Mouse (Mus musculus) lung, embryonic 15.5 days (tissue): ENCODE data around the gene Il6st. TPM values are rescaled to one million over a fixed set of nuclear protein-coding genes. Genes with fewer than 3 reads are reported as not detected.

Source experiments
- ATAC-seq: fragments of 200-750 bp; cut with Nextera tagmentation; 2 replicates; pipeline ENCODE4 v1.8.0; 2017; ENCODE audit warnings: moderate number of reproducible peaks, borderline replicate concordance; ENCODE audit not compliant: low FRiP score, low TSS enrichment; ENCODE audit errors: extremely low read depth
- H3K27ac ChIP-seq: fragments of 300-500 bp; sonication (generic); 2 replicates; pipeline ENCODE4 v1.5.1; 2015; ENCODE audit warnings: moderate library complexity, mild to moderate bottlenecking, inconsistent platforms
- H3K27me3 ChIP-seq: fragments of 300-500 bp; sonication (generic); 2 replicates; pipeline ENCODE4 v1.6.1; 2015; ENCODE audit warnings: inconsistent platforms
- H3K36me3 ChIP-seq: fragments of 300-500 bp; sonication (generic); 2 replicates; pipeline ENCODE4 v1.6.1; 2015; ENCODE audit warnings: inconsistent platforms
- H3K4me1 ChIP-seq: fragments of 300-500 bp; sonication (generic); 2 replicates; pipeline ENCODE4 v1.6.1; 2015; ENCODE audit warnings: inconsistent platforms
- H3K4me2 ChIP-seq: fragments of 300-500 bp; sonication (generic); 2 replicates; pipeline ENCODE4 v1.6.1; 2015; ENCODE audit warnings: inconsistent platforms, mild to moderate bottlenecking, moderate library complexity
- H3K4me3 ChIP-seq: fragments of 300-500 bp; sonication (generic); 2 replicates; pipeline ENCODE4 v1.5.1; 2015; ENCODE audit warnings: mild to moderate bottlenecking, inconsistent platforms
- H3K9ac ChIP-seq: fragments of 300-500 bp; sonication (generic); 2 replicates; pipeline ENCODE4 v1.6.1; 2015; ENCODE audit warnings: inconsistent platforms
- H3K9me3 ChIP-seq: fragments of 300-500 bp; sonication (generic); 2 replicates; pipeline ENCODE4 v1.6.1; 2016; ENCODE audit warnings: inconsistent platforms
- WGBS: fragments of 180-500 bp; shearing (Covaris S2); methylation state at CpG from one replicate; pipeline ENCODE4 v1.1.7; 2015; 5-methylcytosine and 5-hydroxymethylcytosine counted together
- polyA plus RNA-seq: library from polyadenylated mRNA; unstranded; fragments of >200 nt; fragmentation: Nextera tagmentation; extraction: Ambion mirVana; gene quantifications from 2 replicates; pipeline ENCODE4 v1.2.1, GENCODE M21; 2015

Il6st gene
- polyA plus RNA-seq, 1 experiment from 2014 or later: 36.4 TPM

DNA sequence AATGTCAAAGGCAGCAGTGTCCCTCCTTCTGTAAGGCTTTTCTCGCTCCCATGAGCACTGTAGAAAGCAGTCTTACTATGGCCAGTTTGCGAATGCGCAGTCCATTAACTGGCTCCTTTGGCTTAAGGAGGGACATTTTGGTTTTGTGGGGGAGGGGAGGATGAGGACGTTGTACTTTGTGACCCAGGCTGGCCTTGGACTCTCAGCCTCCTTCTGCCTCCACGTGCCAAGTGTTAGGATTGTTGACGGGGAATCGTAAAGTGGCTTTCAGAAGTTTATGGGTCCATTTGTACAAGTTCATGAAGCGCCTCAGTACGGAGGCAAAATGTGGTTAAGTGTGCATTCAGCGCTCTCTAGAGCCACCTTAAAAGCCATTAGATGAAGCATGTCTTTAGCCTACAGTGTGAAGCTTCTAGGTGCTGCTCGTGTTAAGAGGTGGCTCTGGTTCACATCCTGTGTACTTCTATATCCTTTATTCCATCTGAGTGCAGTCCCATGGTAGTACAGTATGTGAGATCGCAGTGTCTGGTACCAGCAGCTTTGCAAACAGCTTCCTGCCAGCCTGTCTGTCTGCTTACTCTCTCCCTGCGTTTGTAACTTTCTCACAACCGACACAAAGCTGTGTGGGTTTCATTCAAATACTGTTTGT lies 27.9 kb downstream of the Il6st start:
- ATAC-seq: no peak

DNA sequence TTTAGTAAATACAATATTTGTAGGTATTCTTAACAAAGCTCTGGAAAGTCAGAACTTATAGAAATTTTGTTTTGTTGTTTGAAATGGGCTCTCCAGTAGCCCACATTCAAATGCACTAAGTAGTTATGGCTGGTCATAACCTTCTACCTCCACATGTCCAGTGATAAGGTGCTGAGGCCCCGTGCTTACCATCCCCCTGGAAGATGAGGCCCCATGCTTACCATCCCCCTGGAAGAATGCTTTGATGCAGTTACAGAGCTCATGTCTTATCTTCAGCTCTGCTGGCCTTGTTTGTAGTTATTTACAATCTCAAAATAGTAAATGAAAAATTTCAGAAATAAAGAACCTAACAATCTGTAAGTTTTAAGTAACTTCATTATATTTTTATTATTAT lies 28.4 kb downstream of the Il6st start:
- WGBS: 60% methylated on average over 1 of the region's 1 CpGs
- H3K36me3 ChIP-seq: peaks cover 64% of the 10 kb centered on the region
- H3K4me1 ChIP-seq: no peaks in the 10 kb centered on the region
- no peak overlapping the region for H3K4me3 ChIP-seq
- H3K27me3 ChIP-seq: no peaks in the 10 kb centered on the region
- no peak overlapping the region for H3K9ac ChIP-seq
- no peak for ATAC-seq
- H3K4me2 ChIP-seq: no peak overlapping the region
- H3K27ac ChIP-seq: no peak overlapping the region
- no peaks in the 10 kb centered on the region for H3K9me3 ChIP-seq

More for the DNA sequence above, 27.9 kb downstream of the Il6st start:
- WGBS: 80% methylated on average over 14 of the region's 14 CpGs
- H3K4me3 ChIP-seq: no peak overlapping the region
- peaks cover 63% of the 10 kb centered on the region for H3K36me3 ChIP-seq
- no peak overlapping the region for H3K27ac ChIP-seq
- H3K27me3 ChIP-seq: no peaks in the 10 kb centered on the region
- no peak overlapping the region for H3K4me2 ChIP-seq
- no peaks in the 10 kb centered on the region for H3K4me1 ChIP-seq
- no peak overlapping the region for H3K9ac ChIP-seq
- H3K9me3 ChIP-seq: no peaks in the 10 kb centered on the region

DNA sequence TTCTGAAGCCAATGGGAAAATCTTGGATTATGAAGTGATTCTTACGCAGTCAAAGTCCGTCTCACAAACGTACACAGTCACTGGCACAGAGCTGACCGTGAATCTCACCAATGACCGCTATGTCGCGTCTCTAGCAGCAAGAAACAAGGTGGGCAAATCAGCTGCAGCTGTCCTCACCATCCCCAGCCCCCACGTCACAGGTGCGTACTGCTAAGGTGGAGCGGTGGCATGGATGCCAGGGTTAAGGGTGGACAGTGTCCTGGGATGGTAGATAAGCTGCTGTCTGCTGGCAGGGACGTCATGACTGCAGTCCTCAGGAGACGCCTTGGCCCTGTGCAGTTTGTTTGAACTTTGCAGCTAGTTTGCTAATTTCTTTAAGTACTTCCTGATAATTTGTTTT lies 30.7 kb downstream of the Il6st start:
- Histone ChIP-seq H3K4me1 (no peaks in the 10 kb centered on the region), H3K4me3 (no peak overlapping the region), H3K9me3 (no peaks in the 10 kb centered on the region), H3K36me3 (peaks cover 76% of the 10 kb centered on the region), H3K27me3 (no peaks in the 10 kb centered on the region), H3K27ac (no peak overlapping the region), H3K4me2 (no peak overlapping the region), H3K9ac (no peak overlapping the region)
- no peak for ATAC-seq
- 85% methylated on average over 12 of the region's 12 CpGs for WGBS

DNA sequence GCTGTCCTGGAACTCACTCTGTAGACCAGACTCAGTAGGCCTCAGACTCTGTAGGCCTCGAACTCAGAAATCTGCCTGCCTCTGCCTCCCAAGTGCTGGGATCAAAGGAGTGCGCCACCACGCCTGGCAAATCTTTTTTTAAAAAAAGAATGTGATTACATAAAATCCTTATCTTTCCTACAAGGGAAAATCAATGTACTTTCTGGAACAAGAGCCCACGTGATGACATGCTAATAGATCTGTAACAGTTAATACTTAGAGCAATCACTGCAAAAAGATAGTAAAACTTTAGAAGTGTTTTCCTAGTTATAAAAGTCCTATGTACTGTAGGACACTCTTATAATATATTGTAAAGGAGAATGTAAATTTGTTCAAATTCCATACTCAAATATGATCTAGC lies 36.2 kb downstream of the Il6st start:
- H3K4me1 ChIP-seq: no peaks in the 10 kb centered on the region
- no peaks in the 10 kb centered on the region for H3K27me3 ChIP-seq
- H3K9me3 ChIP-seq: no peaks in the 10 kb centered on the region
- no peak overlapping the region for H3K27ac ChIP-seq
- H3K9ac ChIP-seq: no peak overlapping the region
- H3K4me2 ChIP-seq: no peak overlapping the region
- no peak overlapping the region for H3K4me3 ChIP-seq
- WGBS: 81% methylated on average over 4 of the region's 4 CpGs
- H3K36me3 ChIP-seq: peaks cover 86% of the 10 kb centered on the region
- ATAC-seq: no peak

DNA sequence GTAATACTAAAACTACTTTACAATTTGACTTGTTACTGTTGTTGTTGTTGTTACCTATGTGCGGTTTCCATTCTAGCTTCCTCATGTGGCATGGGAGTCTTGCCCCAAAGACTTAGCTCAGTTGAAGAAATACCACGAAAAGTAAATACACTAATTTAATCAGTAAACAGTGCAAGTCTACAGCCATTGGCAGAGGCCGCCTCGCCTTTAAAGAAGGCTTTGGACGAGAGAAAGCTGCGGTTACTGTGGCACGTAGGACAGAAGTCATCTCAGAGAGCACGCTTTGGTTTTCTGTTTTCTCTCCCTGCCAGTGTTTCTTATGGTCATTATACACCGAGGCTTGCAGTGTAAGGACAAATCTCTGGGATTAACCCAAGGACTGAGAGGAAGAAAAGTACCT lies 36.6 kb downstream of the Il6st start:
- ATAC-seq: no peak
- 63% methylated on average over 9 of the region's 9 CpGs for WGBS
- Histone ChIP-seq H3K36me3 (peaks cover 86% of the 10 kb centered on the region), H3K4me2 (no peak overlapping the region), H3K4me1 (no peaks in the 10 kb centered on the region), H3K9me3 (no peaks in the 10 kb centered on the region), H3K4me3 (no peak overlapping the region), H3K27me3 (no peaks in the 10 kb centered on the region), H3K9ac (no peak overlapping the region), H3K27ac (no peak overlapping the region)

DNA sequence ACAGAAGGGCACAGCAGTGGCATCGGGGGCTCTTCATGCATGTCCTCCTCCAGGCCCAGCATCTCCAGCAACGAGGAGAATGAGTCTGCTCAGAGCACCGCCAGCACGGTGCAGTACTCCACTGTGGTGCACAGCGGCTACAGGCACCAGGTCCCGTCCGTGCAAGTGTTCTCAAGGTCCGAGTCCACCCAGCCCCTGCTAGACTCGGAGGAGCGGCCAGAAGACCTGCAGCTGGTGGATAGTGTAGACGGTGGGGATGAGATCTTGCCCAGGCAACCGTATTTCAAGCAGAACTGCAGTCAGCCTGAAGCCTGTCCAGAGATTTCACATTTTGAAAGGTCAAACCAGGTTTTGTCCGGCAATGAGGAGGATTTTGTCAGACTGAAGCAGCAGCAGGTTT lies 40.0 kb downstream of the Il6st start:
- 93% methylated on average over 13 of the region's 13 CpGs for WGBS
- Histone ChIP-seq H3K9ac (no peak overlapping the region), H3K4me2 (no peak overlapping the region), H3K36me3 (peaks cover 81% of the 10 kb centered on the region), H3K9me3 (no peaks in the 10 kb centered on the region), H3K4me3 (no peak overlapping the region), H3K4me1 (no peaks in the 10 kb centered on the region), H3K27me3 (no peaks in the 10 kb centered on the region), H3K27ac (no peak overlapping the region)
- no peak for ATAC-seq

DNA sequence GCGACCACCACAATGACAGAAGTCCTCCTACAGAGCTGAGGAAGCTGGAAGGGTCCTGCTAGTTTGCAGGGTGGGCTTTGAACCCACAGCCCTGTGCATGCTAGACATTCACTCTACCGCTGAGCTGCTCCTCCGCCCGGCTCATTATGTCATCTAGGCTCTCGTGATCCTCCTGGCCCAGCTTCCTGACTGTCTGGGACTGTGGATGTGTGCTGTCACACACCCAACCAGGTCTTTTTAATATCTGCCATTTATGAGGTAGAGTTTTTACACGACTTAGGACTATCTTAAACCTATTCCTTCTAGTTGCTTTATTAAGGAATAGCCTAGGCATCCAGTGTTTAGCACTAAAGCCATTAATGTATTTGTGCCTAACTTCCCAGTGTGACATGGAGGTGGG lies 41.6 kb downstream of the Il6st start:
- Histone ChIP-seq H3K27ac (no peak overlapping the region), H3K4me1 (no peaks in the 10 kb centered on the region), H3K36me3 (peaks cover 69% of the 10 kb centered on the region), H3K9ac (no peak overlapping the region), H3K4me2 (no peak overlapping the region), H3K9me3 (no peaks in the 10 kb centered on the region), H3K4me3 (no peak overlapping the region), H3K27me3 (no peaks in the 10 kb centered on the region)
- WGBS: 90% methylated on average over 6 of the region's 6 CpGs
- no peak for ATAC-seq

DNA sequence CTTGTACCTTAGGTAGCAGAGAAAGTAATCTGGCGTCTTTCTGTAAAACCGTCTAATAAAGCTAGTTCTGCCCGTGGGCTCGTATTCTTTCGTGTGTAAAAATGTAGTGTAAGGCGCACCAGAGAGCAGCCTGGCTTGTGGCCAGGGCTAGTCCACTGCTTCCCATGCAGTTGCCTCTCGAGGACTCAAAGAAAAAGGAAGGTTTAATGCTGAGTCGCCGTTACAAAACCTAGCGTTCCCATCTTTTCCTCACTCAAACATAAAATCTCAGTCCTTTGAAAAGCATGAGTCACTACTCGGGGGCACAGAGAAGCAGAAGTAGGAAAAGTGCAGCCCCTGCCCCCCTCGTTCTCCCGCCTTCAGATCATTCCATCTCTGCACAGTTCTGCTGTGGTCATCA lies 42.9 kb downstream of the Il6st start:
- H3K4me2 ChIP-seq: no peak overlapping the region
- no peak for ATAC-seq
- H3K27me3 ChIP-seq: no peaks in the 10 kb centered on the region
- peaks cover 56% of the 10 kb centered on the region for H3K36me3 ChIP-seq
- H3K27ac ChIP-seq: no peak overlapping the region
- H3K9ac ChIP-seq: no peak overlapping the region
- H3K9me3 ChIP-seq: no peaks in the 10 kb centered on the region
- H3K4me1 ChIP-seq: peaks cover 6% of the 10 kb centered on the region
- no peak overlapping the region for H3K4me3 ChIP-seq
- WGBS: 79% methylated on average over 13 of the region's 13 CpGs

DNA sequence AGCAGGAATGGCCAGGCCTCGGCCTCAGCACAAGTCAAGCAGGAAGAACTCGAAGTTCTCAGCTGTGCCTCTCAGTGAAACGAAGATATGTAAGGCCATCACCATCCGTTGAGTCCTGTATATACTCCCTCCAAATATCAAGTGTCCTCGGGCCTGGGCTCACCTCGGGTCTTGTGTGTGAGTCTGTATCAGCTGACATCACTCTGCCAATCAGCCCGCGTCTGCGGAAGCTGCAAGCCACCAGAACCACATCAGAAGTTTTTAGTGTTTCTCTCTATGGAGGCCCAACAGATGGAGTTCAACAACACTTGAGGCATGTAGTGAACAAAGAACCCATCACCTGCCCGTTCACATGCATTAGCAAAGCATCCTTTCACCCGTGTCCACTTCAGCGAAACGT lies 43.8 kb downstream of the Il6st start:
- no peaks in the 10 kb centered on the region for H3K27me3 ChIP-seq
- WGBS: 77% methylated on average over 13 of the region's 13 CpGs
- H3K4me3 ChIP-seq: no peak overlapping the region
- H3K27ac ChIP-seq: no peak overlapping the region
- no peak overlapping the region for H3K9ac ChIP-seq
- peaks cover 49% of the 10 kb centered on the region for H3K36me3 ChIP-seq
- H3K4me2 ChIP-seq: no peak overlapping the region
- H3K4me1 ChIP-seq: peaks cover 6% of the 10 kb centered on the region
- no peak for ATAC-seq
- H3K9me3 ChIP-seq: no peaks in the 10 kb centered on the region

DNA sequence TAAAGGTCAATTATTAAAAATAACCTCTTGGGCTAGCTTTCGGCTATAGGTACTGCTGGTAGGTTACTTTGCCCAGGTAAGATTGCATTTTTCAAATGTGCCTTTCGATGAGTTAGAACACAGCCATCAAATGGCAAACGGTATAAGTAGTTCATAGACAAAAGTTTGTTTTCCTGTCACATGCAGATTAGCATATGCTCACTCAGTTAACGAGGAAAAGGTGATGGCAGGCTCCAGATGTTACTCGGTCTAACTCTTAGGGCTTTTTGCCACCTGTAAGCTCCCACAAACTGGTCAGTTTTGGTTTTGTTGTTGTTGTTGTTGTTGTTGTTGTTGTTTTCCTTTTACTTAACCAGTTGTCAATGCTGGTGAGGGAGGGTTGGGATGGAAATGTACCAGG lies 44.6 kb downstream of the Il6st start:
- no peaks in the 10 kb centered on the region for H3K9me3 ChIP-seq
- no peak overlapping the region for H3K27ac ChIP-seq
- H3K4me2 ChIP-seq: no peak overlapping the region
- peaks cover 6% of the 10 kb centered on the region for H3K4me1 ChIP-seq
- H3K36me3 ChIP-seq: peaks cover 42% of the 10 kb centered on the region
- 86% methylated on average over 5 of the region's 5 CpGs for WGBS
- no peaks in the 10 kb centered on the region for H3K27me3 ChIP-seq
- no peak for ATAC-seq
- no peak overlapping the region for H3K9ac ChIP-seq
- H3K4me3 ChIP-seq: no peak overlapping the region

DNA sequence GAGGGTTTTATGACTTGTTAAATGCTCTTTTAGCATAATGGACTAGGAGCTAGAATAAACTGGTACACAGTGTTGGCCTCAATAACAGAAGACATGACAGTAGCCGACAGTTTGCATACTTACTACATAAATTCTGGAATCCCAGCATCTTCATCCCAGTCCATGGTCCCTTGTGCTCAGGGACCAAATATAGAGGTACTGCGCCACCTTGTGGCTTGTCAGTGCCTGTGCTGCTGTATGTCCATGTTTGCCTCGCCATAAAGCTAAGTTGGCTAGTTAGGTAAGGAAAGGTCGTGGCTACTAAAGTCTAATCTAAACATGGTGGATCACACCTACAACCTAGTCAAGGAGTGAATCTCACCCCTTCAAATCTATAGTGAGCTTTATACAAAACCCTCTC lies 45.6 kb downstream of the Il6st start:
- H3K27me3 ChIP-seq: no peaks in the 10 kb centered on the region
- H3K4me3 ChIP-seq: no peak overlapping the region
- no peaks in the 10 kb centered on the region for H3K9me3 ChIP-seq
- H3K27ac ChIP-seq: no peak overlapping the region
- peaks cover 6% of the 10 kb centered on the region for H3K4me1 ChIP-seq
- H3K4me2 ChIP-seq: no peak overlapping the region
- H3K9ac ChIP-seq: no peak overlapping the region
- 18% methylated on average over 4 of the region's 4 CpGs for WGBS
- no peak for ATAC-seq
- peaks cover 32% of the 10 kb centered on the region; the same call in 1 of the 2 replicates for H3K36me3 ChIP-seq

DNA sequence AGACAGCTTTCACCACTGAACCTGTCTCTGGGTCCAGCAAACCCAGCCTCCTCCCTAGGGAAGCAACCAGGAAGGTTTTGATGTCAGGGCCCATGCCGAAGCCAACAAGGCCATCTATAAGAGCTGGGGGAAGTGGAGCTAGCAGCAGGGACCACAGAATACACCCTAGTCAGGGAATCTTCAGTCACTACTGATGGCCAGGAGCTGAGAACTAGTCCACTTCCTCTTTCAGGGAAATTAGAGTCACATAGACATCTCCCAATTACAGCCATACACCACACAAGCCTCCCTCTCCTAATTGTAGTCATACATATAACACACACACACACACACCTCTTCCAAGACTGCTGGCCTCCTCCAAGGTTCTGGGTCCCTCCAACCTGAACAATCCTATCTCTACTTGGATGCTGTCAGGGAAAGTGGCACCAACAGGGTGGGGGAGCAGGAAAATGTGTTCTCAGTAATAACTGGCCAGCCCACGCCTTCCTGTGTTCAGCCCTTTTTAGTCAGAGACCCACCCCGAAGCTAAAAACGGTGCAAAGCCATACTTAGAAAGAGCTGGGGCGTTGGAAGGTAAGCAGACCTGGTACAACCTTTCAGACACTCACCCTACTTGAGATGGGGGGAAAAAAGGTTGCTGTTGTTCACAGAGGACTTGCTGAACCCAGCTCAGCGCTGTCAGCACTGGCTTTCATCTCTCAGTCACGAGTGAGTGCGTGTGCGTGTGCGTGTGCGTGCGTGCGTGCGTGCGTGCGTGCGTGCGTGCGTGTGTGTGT lies 46.8 kb downstream of the Il6st start:
- H3K4me3 ChIP-seq: no peak overlapping the region
- 80% methylated on average over 19 of the region's 19 CpGs for WGBS
- H3K4me1 ChIP-seq: peaks cover 6% of the 10 kb centered on the region
- H3K36me3 ChIP-seq: peaks cover 21% of the 10 kb centered on the region; the same call in 1 of the 2 replicates
- no peaks in the 10 kb centered on the region for H3K9me3 ChIP-seq
- H3K4me2 ChIP-seq: no peak overlapping the region
- H3K9ac ChIP-seq: no peak overlapping the region
- no peaks in the 10 kb centered on the region for H3K27me3 ChIP-seq
- H3K27ac ChIP-seq: no peak overlapping the region
- ATAC-seq: no peak
